Mouse (Mus musculus) megakaryocyte-erythroid progenitor cell, adult 5 weeks (primary cell): Measurements from ENCODE around the gene Gria4. TPM values are rescaled to one million over a fixed set of nuclear protein-coding genes. Genes with fewer than 3 reads are reported as not detected.

Experiments
- polyA plus RNA-seq: library from polyadenylated mRNA; stranded (reverse); fragments of >175 nt; gene quantifications from 2 replicates; pipeline ENCODE4 v1.2.3, GENCODE M21; 2012

Gene Gria4
- not detected in 2 replicates for polyA plus RNA-seq

DNA sequence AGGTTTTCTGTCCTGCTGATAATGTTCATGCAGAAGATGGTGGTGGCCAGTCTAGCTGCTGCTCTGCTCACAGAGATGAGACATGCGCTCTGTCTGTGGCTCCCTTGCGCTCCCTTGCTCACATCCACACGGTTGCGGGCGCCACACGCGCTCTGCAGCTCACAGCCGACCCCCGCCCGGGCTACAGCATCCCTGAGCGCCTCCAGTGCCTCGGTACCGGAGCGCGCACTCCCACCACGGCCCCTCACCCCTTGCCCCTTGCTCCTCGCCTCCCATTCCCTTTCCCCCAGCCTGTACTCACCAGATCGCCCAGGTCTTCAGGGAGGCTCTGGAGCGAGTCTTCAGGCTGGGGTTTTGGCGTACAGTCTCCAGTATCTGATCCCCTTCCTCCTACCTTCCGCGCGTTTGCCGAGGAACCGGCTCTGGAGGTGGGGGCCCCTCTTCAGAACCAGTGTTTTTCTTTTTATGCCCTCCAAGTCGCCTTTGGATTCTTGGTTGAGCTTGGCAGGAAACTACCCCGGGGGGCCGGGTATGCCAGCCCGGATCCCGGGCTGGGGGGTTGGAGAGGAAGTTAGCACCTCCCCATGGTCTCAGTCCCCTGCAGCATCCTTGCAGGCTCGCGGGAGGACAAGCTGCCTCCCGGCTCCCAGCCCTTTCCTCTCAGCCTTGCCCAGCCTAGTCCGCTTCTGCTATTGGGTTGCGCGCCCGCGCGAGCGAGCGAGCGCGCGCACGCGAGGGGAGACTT is at the start of gene Gria4:
Gria4 (minus strand) TSS at position 691 of the 745 bp plus-strand sequence.

DNA sequence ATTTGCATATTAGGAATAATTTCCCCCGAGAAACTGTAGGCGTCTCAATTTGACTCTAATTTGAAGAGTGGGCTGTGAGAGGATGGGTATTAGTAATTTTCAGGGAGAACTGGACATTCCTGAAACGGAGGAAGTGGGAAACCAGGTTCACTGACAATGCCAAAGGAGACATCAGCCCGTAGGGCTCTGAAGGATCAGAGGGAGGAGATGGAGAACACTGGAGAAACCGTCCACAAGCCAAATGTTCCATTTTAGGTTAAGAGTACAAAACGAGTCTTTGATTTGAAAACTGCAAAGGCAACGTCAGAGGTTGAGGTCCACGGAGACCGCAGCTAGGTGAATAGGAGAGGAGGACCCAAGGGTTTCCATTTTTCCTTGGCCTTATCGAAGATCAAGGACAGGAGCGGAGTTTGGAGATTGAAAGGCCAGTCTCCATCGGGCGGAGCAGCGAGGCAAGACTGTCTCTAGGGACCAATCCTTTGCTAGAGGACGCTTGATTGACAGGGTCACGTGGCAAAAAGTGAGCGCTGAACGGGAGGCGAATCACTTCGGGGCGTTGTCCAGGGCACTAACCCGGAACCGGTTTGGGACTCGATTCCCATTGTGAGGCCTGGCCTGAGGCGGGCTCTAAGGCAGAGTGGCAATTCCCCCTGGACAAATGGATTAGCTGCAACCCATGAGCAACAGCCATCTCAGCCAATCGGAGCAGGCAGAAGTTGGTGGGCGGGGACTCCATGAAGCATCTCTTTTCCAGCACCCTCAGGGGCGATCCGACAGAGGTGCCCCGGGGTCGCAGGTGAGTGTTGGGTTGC is 420.0 kb downstream of the Gria4 start, which contains the start of gene Msantd4:
Msantd4 (plus strand) TSS at position 735 of the 812 bp plus-strand sequence.

